Mouse (Mus musculus) E14TG2a.4 (cell line): ENCODE results near the gene Vstm5.

Source experiments
- H3K27me3 ChIP-seq: 2 replicates; pipeline ENCODE4 v1.6.1; 2014; ENCODE audit warnings: low read length, control low read depth; ENCODE audit not compliant: insufficient read depth
- H3K36me3 ChIP-seq: 2 replicates; pipeline ENCODE4 v1.6.1; 2014; ENCODE audit warnings: low read length, control low read depth; ENCODE audit not compliant: insufficient read depth
- H3K4me1 ChIP-seq: replicated peaks from 2 replicates; pipeline ENCODE4 v1.6.1; 2014; ENCODE audit warnings: low read depth, low read length, control low read depth
- H3K4me3 ChIP-seq: replicated peaks from 2 replicates; pipeline ENCODE4 v1.5.1; 2014; ENCODE audit warnings: mild to moderate bottlenecking, low read length
- H3K9me3 ChIP-seq: 2 replicates; pipeline ENCODE4 v1.6.1; 2014; ENCODE audit warnings: low read length, control low read depth
- CTCF ChIP-seq: conservative IDR thresholded peaks from 2 replicates; pipeline ENCODE4 v1.5.1; 2014; ENCODE audit warnings: low read length
- NANOG ChIP-seq: IDR thresholded peaks from 2 replicates; pipeline ENCODE4 v1.6.1; 2014; ENCODE audit warnings: borderline replicate concordance, low read length, mixed read lengths
- POU5F1 ChIP-seq: IDR thresholded peaks from 2 replicates; pipeline ENCODE4 v1.6.1; 2014; ENCODE audit warnings: low read length, borderline replicate concordance

The Vstm5 gene

DNA sequence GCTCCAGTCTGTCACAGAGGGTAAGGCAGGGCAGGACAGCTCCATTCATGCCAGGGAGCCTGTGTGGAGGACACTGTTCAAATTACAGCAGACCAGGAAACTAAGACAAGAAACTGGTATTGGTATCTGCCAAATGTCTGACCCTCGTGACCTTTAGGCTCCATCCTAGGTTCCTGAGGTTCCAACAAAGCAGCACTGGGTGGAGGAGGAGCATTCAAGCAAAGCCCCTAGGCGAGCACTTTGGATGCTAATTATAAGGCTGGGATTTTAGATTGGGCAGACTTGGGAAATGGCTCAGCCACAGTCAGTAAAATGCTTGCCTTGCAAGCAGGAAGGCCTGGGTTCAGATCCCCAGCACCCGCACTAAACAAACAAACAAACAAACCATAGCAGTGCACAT is 2.9 kb upstream of the Vstm5 start:
- peaks cover 50% of the 10 kb centered on the region for H3K4me1 ChIP-seq
- H3K9me3 ChIP-seq, result no peaks in the 10 kb centered on the region
- no peak for TF ChIP-seq NANOG
- no peak for TF ChIP-seq CTCF
- no peaks in the 10 kb centered on the region for H3K36me3 ChIP-seq
- peaks cover 19% of the 10 kb centered on the region for H3K27me3 ChIP-seq
- no peak overlapping the region for H3K4me3 ChIP-seq

DNA sequence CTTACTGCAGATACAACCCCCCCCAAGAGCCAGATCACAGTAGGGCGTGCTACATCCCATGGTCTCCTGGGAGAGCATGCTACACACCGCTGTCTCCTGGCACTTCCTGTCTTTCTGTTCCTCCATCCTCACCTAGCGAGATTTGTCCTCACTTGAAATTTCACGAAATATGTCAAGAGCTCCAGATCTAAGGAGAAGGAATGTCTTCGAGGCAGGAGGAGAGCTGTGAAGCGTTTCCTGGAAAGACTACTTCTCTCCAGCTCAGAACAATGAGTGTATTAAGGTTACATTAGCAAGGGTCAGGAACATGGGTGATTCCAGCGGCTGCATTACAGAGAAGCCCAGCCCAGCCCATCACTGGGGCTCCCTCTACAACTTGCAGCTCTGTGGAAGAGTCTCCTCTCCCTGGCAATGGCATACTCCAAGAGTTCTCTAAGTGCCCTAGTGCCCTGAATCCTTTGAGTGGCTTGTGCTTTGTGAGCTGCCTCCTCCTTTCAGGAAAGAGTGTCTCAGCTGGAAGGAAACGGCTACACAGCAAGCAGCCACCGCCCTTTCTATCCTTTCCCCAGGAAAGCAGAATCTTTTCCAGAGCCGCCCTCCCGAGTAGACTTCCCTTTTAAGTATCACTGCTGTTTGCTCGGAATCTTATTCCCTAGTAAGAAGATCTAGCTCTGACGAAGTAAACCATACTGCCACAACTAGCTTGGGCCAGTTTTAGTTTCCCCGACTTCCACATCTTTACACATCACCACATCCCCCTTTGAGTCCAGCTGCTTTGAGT is 1.1 kb upstream of the Vstm5 start:
- Histone ChIP-seq H3K36me3 (no peaks in the 10 kb centered on the region), H3K9me3 (no peaks in the 10 kb centered on the region), H3K27me3 (peaks cover 19% of the 10 kb centered on the region), H3K4me1 (peaks cover 58% of the 10 kb centered on the region), H3K4me3 (peak overlapping the region; percentile 30)
- TF ChIP-seq NANOG (no peak), CTCF (no peak), POU5F1 (no peak)

DNA sequence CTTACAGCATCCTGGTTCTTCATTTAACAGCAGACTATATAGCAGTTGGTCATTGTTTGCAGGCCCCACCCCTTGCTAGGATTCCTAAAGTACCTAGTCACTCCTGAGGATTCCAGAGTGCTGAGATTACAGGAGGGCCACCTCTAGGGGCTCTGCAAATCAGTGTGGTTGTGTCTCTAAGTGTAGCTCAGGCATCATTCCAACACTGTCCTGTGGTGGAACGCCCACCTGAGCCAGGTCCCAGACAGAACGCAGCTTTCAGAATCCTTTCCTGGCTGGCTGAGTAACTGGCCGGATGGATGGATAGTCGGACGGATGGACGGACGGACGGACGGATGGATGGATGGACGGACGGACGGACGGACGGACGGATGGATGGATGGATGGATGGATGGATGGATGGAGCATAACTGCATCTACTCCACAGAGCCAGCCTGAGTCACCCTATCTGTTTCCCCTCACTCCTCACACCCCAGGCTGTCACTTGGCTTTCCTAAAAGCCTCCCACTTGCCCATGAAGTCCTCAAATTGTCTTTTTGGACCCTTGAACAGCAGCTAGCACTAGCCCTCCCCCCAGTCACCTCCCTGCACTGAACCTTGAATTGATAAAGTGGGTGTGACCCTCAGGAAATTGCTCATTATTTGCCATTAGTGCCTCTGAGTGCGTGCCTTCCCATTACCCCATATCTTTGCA is 401 bp upstream of the Vstm5 start:
- peak overlapping the region; percentile 77 for H3K4me3 ChIP-seq
- TF ChIP-seq POU5F1 (no peak), NANOG (no peak), CTCF (no peak)

DNA sequence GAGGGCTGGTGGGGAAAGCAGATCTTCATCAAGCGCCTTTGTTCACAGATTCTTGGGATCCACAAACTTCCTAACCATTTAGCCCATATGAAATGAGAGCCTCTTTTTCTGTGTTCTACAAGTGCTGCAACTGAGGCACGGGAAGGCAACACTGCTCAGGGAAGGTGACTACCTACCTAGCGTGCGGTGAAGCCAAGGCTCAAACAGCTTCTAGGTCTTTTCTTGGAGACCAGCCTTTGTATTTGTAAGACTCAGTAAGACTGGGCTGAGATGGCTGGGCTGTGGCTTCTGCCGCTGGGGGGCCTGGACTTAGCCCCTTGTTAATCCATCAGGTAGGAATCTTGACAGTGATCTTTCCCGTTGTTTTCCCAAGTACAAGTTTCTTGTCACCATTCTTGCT is 1.2 kb downstream of the Vstm5 start:
- Histone ChIP-seq H3K4me3 (peak overlapping the region; percentile 77; the same call in 1 of the 2 replicates), H3K4me1 (peaks cover 58% of the 10 kb centered on the region), H3K36me3 (no peaks in the 10 kb centered on the region), H3K27me3 (peaks cover 19% of the 10 kb centered on the region), H3K9me3 (no peaks in the 10 kb centered on the region)
- TF ChIP-seq NANOG (no peak), CTCF (no peak), POU5F1 (no peak)

More for the DNA sequence above, 401 bp upstream of the Vstm5 start:
- H3K4me1 ChIP-seq, result peaks cover 58% of the 10 kb centered on the region
- H3K36me3 ChIP-seq, result no peaks in the 10 kb centered on the region
- H3K9me3 ChIP-seq, result no peaks in the 10 kb centered on the region
- peaks cover 19% of the 10 kb centered on the region for H3K27me3 ChIP-seq

DNA sequence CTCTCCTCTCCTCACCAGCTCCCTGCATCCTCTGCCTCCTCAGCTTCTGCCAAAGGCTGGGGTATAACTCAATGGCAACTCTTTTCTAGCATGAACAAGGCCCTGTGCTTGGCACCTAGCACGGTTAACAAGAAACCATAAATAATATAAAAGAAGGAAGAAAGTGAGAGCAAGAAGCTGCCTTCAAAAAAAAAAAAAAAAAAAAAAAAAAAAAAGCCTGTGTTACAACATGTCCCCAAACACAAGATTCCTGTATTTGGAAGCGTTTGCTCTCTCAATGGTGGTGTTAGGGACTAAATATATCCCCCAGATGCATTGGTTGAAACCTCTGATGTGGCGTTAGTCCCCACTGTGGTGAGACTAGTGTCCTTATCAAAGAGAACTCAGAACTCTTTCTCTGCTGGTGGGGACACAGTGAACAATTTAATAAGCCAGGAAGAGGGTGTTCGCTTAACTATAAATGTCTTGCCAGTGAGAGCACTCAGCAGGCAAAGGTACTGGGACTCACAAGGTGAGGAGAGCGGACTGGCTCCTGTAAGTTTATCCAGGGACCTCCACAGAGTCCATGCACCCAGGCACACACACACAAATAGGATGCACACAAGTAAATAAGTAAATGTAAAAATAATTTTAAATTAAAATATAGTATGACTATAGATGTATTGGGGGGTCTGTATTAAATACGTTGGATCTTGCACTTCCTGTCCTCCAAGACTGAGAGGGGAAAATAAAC is 2.2 kb downstream of the Vstm5 start:
- TF ChIP-seq CTCF (no peak), NANOG (no peak), POU5F1 (no peak)
- Histone ChIP-seq H3K27me3 (peaks cover 19% of the 10 kb centered on the region), H3K9me3 (no peaks in the 10 kb centered on the region), H3K4me3 (no peak overlapping the region), H3K36me3 (no peaks in the 10 kb centered on the region), H3K4me1 (peaks cover 61% of the 10 kb centered on the region)

DNA sequence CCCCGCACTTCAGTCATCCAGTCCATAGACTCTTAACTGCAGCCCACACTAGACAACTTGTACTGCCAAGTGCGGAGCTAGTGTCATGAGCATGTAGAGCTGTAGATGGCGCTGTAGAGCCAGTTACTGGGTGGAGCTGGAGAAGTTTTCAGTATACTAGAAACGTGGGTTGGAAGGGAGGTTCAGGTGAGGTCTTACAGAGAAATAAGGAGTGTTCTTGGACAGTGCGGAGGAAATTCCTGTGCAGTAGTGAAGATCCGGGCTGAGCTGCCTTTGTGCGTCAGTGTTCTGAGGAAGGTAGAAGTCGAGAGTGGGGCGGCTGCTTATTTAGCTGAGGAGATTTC is 2.7 kb downstream of the Vstm5 start:
- Histone ChIP-seq H3K4me1 (peaks cover 58% of the 10 kb centered on the region), H3K27me3 (peaks cover 19% of the 10 kb centered on the region), H3K4me3 (no peak overlapping the region), H3K9me3 (no peaks in the 10 kb centered on the region), H3K36me3 (no peaks in the 10 kb centered on the region)
- TF ChIP-seq NANOG (no peak), CTCF (peak; percentile 85)

DNA sequence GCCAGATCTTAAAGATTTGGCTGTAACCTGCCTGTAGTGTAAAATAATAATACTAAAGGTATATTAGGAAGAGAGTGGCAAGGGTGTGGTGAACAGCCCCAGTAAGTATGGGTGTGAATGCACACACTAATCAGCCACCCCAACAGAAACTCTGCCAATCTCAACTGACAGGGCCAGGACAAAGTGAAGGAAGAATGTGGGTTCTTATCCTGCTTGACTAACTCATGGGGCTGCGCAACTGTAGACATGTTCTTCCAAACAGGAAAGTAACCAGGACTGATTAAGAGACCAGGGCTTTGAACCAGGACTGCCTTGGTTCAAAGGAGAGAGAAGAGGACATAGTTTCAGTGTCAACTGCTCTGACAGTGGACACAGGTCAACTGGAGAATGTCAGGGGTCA is 3.3 kb downstream of the Vstm5 start:
- H3K4me3 ChIP-seq, result no peak overlapping the region

DNA sequence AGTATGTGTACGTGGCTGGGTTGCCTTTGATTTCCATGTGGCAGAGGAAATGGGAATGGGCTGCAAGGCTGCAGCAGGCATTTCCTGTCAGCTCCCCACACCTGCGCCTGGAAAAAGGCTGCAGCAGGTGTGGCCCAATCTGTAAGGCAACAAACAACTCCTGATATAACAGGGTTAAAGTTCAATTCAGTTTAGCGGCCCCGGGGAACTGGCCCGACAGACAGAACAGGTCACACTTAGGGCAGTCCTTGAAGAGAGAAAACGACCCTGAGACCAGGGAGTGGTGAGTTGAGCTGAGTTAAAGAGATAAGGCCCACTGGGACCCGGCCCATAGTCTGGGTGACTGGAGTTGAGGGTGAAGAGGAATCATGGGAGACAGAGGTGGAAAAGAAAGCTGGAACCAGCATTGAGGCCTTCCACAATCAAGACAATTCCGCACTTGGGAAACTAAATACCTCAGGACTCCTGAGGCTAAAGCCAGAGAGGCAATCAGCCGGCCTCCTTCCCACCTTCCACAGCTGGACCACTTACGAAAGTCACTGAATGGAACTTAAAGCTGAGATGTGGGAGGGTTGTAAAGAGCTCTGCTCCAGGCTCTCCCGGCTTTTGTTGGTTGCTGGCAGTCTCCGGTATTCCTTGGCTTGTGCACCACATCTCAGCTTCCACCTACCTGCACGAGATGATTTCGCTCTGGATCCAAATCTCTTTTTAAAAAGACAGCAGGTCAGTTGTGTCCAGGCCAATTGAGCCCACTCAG is 6.7 kb downstream of the Vstm5 start:
- TF ChIP-seq CTCF, result no peak
- TF ChIP-seq NANOG, result no peak
- TF ChIP-seq POU5F1, result no peak
- Histone ChIP-seq H3K4me3 (no peak overlapping the region), H3K36me3 (no peaks in the 10 kb centered on the region), H3K27me3 (peaks cover 2% of the 10 kb centered on the region), H3K4me1 (peaks cover 28% of the 10 kb centered on the region), H3K9me3 (no peaks in the 10 kb centered on the region)

More for the DNA sequence above, 3.3 kb downstream of the Vstm5 start:
- Histone ChIP-seq H3K36me3 (no peaks in the 10 kb centered on the region), H3K27me3 (peaks cover 19% of the 10 kb centered on the region), H3K9me3 (no peaks in the 10 kb centered on the region), H3K4me1 (peaks cover 52% of the 10 kb centered on the region)
- TF ChIP-seq CTCF, result no peak
- no peak for TF ChIP-seq POU5F1
- no peak for TF ChIP-seq NANOG
